Mouse (Mus musculus) bone marrow macrophage, adult 2 months (primary cell): ENCODE measurements around the gene Slc2a9.

Experiments
- CTCF ChIP-seq: IDR thresholded peaks from 2 replicates; pipeline ENCODE4 v1.5.1; 2012; ENCODE audit warnings: low read depth, mild to moderate bottlenecking, low read length, moderate library complexity
- POLR2A ChIP-seq: IDR thresholded peaks from 2 replicates; pipeline ENCODE4 v1.6.1; 2012; ENCODE audit warnings: mild to moderate bottlenecking, low read depth, low read length, borderline replicate concordance

DNA sequence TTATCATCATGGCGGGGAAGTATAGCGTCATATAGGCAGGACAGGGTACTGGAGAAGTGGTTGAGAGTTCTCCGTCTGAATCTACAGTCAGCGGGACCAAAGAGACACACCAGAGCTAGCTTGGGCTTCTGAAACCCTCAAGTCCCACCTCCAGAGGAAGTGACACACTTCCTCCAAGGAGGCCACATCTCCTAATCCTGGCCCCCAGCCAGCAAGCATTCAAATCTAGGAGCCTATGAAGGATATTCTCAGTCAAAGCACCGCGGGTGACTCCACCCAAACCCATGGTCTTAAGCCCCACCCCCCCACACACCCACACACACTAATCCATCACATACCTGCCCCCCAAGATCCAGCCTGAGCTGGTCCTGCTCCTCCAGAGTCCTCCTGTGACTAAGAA lies 9.1 kb downstream of the Slc2a9 start:
- TF ChIP-seq CTCF: no peak
- no peak for TF ChIP-seq POLR2A
